Mouse (Mus musculus): ENCODE measurements around the gene R3hdm4. TPM values are rescaled to one million over a fixed set of nuclear protein-coding genes. Genes with fewer than 3 reads are reported as not detected.
"Not testable (repeated sequence)": the region's sequence is repeated elsewhere in the genome, so short reads cannot be mapped to it uniquely, and the experiment has no call there.

Gene R3hdm4
- polyA plus RNA-seq, 1 experiment, result 195 TPM

DNA sequence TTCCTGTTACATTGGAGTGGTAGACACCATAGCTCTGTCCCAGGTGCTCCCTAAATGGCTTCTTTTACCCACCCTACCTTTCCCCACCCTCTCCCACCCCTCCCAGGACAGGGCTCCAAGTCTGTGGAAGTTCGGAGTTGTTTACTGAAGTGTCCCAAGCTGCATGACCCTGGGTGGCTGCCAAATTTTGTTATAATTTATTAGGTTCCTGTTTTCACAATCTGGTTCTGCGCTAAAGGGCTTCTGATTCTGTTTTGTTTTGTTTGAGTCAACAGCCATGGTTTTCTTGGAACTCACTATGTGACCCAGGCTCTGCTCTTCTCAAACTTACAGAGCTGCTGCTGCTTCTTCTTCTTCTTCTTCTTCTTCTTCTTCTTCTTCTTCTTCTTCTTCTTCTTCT lies 31.6 kb downstream of the R3hdm4 start:
- no peak for TF ChIP-seq POLR2A (IDR thresholded peaks at IDR 0.05; ENCODE audit: borderline replicate concordance, extremely low read depth, insufficient read depth, insufficient read length, poor library complexity, severe bottlenecking)
- no peak for TF ChIP-seq CTCF (IDR thresholded peaks at IDR 0.05; ENCODE audit: borderline replicate concordance, extremely low read depth, insufficient read depth, insufficient read length)
- no peak for DNase-seq (ENCODE audit: low read depth)

- DNase-seq (ENCODE audit: low read depth), result no peak
- no peak for TF ChIP-seq CTCF (IDR thresholded peaks at IDR 0.05; ENCODE audit: borderline replicate concordance, extremely low read depth, insufficient read depth, insufficient read length)
- no peak for TF ChIP-seq POLR2A (IDR thresholded peaks at IDR 0.05; ENCODE audit: borderline replicate concordance, extremely low read depth, insufficient read depth, insufficient read length, poor library complexity, severe bottlenecking)
These were observed 34.4 kb downstream of the R3hdm4 start for GRCm38 (mm10) chr10:79886611-79887010.

DNA sequence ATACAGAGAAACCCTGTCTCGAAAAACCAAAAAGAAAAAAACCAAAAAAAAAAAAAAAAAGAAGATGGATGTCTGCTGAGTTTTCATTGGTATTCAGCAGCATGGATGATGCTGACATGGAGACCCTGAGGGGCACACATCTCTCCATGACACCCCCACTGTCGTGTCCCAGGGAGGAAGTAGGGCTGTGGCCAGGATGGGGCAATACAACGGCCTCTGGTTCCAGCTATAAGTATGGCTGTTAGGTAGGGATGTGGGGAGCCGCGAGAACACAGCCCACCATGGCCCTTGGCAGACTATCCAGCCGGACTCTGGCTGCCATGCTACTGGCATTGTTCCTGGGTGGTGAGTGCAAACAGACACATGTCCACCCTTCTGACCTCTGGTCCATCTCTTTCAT lies 35.0 kb downstream of the R3hdm4 start, which contains the start of gene Elane:
TSS of gene Elane (plus strand) at position 194 of the 400 bp plus-strand sequence.
- TF ChIP-seq CTCF (IDR thresholded peaks at IDR 0.05; ENCODE audit: borderline replicate concordance, extremely low read depth, insufficient read depth, insufficient read length) (no peak), POLR2A (IDR thresholded peaks at IDR 0.05; ENCODE audit: borderline replicate concordance, extremely low read depth, insufficient read depth, insufficient read length, poor library complexity, severe bottlenecking) (no peak)
- DNase-seq (ENCODE audit: low read depth), result no peak

DNA sequence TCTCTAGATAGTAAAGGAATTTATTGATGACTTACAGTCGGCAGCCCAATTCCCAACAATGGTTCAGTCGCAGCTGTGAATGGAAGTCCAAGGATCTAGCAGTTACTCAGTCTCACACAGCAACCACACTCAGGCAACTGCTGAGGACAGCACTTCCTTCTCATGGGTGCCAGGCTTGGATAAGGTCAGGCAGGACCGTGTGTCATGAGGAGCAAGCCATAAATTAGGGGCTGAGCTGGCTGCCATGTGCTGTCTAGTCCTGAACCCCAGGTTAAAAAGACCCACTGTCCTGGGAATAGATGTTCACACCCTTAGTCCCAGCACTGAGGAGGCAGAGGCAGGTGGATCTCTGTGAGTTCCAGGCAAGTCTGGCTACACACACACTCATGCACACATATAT lies 36.1 kb downstream of the R3hdm4 start:
- DNase-seq (ENCODE audit: low read depth), result not testable (repeated sequence)

- TF ChIP-seq POLR2A (IDR thresholded peaks at IDR 0.05; ENCODE audit: borderline replicate concordance, extremely low read depth, insufficient read depth, insufficient read length, poor library complexity, severe bottlenecking) (no peak), CTCF (IDR thresholded peaks at IDR 0.05; ENCODE audit: borderline replicate concordance, extremely low read depth, insufficient read depth, insufficient read length) (no peak)
- no peak for DNase-seq (ENCODE audit: low read depth)
These were observed 36.6 kb downstream of the R3hdm4 start for GRCm38 (mm10) chr10:79884446-79884845.

GRCm38 (mm10) chr10:79883297-79884084 lies 37.5 kb downstream of the R3hdm4 start:
- DNase-seq (ENCODE audit: low read depth), result peak; percentile 83
- TF ChIP-seq POLR2A (IDR thresholded peaks at IDR 0.05; ENCODE audit: borderline replicate concordance, extremely low read depth, insufficient read depth, insufficient read length, poor library complexity, severe bottlenecking) (no peak), CTCF (IDR thresholded peaks at IDR 0.05; ENCODE audit: borderline replicate concordance, extremely low read depth, insufficient read depth, insufficient read length) (peak; percentile 92)

DNA sequence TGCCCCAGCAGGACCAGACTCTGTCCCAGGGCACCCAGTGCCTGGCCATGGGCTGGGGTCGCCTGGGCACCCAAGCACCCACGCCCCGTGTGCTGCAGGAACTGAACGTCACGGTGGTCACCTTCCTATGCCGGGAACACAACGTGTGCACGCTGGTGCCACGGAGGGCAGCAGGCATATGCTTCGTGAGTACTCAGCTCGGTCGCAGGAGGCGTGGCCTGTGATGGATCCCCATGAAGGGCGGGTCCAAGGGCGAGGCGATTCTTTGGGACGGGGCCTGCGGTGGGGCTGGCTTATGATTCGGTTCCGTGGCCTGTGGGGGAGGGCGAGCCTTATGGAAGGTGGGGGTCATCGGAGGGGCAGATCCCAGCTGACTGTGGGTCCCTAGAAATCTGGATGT lies 39.0 kb downstream of the R3hdm4 start:
- DNase-seq (ENCODE audit: low read depth), result no peak
- no peak for TF ChIP-seq CTCF (IDR thresholded peaks at IDR 0.05; ENCODE audit: borderline replicate concordance, extremely low read depth, insufficient read depth, insufficient read length)
- no peak for TF ChIP-seq POLR2A (IDR thresholded peaks at IDR 0.05; ENCODE audit: borderline replicate concordance, extremely low read depth, insufficient read depth, insufficient read length, poor library complexity, severe bottlenecking)

DNA sequence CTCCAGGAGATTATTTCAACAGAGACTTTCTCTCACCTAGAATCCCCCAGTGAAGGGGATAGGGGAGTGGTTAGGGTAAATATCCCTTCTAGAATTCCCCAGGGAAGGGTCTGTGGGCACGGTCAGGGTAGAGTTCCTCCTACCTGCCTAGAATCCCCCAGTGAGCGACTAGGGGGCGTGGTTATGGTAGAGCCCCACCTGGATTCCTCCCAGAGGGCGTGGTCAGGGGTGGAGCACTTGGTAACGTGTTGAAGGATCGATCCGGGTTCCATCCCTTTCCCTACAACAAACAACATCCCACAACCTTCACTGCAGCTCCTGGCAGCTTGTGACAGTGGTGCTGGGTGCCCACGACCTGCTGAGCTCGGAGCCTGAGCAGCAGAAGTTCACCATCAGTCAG lies 40.3 kb downstream of the R3hdm4 start:
- DNase-seq (ENCODE audit: low read depth), result no peak
- TF ChIP-seq POLR2A (IDR thresholded peaks at IDR 0.05; ENCODE audit: borderline replicate concordance, extremely low read depth, insufficient read depth, insufficient read length, poor library complexity, severe bottlenecking) (no peak), CTCF (IDR thresholded peaks at IDR 0.05; ENCODE audit: borderline replicate concordance, extremely low read depth, insufficient read depth, insufficient read length) (no peak)

GRCm38 (mm10) chr10:79879527-79879926 lies 41.5 kb downstream of the R3hdm4 start:
- TF ChIP-seq CTCF (IDR thresholded peaks at IDR 0.05; ENCODE audit: borderline replicate concordance, extremely low read depth, insufficient read depth, insufficient read length) (no peak), POLR2A (IDR thresholded peaks at IDR 0.05; ENCODE audit: borderline replicate concordance, extremely low read depth, insufficient read depth, insufficient read length, poor library complexity, severe bottlenecking) (no peak)
- no peak for DNase-seq (ENCODE audit: low read depth)

DNA sequence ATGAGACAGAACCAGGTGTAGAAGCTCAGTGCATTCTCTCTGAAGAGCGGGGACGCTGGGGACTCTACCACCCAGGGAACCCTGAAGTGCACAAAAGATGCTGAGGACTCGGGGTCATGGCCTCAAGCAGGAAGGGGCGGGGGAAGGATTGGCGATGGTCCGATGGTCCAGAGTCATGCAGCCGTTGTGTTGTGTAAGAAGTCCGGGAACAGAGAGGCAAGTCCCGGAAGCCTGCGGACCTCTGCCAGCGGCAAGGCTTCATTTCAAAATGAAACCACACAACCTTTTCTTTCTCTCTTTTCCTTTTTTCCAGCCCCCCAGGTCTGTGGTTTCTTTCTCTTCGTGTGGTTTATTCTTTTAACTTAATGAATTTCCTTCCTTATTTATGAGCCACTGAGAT lies 43.3 kb downstream of the R3hdm4 start:
- DNase-seq (ENCODE audit: low read depth), result no peak
- TF ChIP-seq CTCF (IDR thresholded peaks at IDR 0.05; ENCODE audit: borderline replicate concordance, extremely low read depth, insufficient read depth, insufficient read length), result no peak
- TF ChIP-seq POLR2A (IDR thresholded peaks at IDR 0.05; ENCODE audit: borderline replicate concordance, extremely low read depth, insufficient read depth, insufficient read length, poor library complexity, severe bottlenecking), result no peak

- DNase-seq (ENCODE audit: low read depth), result no peak
These were observed 43.8 kb downstream of the R3hdm4 start for GRCm38 (mm10) chr10:79877174-79877573.

GRCm38 (mm10) chr10:79874290-79874862 lies 46.6 kb downstream of the R3hdm4 start, which contains the start of the genes Prtn3 and Plppr3:
Gene Prtn3, plus strand, starts transcription at chr10:79874476.
Gene Plppr3, minus strand, starts transcription at chr10:79874634.
- TF ChIP-seq CTCF (IDR thresholded peaks at IDR 0.05; ENCODE audit: borderline replicate concordance, extremely low read depth, insufficient read depth, insufficient read length) (no peak), POLR2A (IDR thresholded peaks at IDR 0.05; ENCODE audit: borderline replicate concordance, extremely low read depth, insufficient read depth, insufficient read length, poor library complexity, severe bottlenecking) (peak; percentile 81)
- DNase-seq (ENCODE audit: low read depth), result peak; percentile 94

More at GRCm38 (mm10) chr10:79877174-79877573, 43.8 kb downstream of the R3hdm4 start:
- no peak for TF ChIP-seq POLR2A (IDR thresholded peaks at IDR 0.05; ENCODE audit: borderline replicate concordance, extremely low read depth, insufficient read depth, insufficient read length, poor library complexity, severe bottlenecking)
- no peak for TF ChIP-seq CTCF (IDR thresholded peaks at IDR 0.05; ENCODE audit: borderline replicate concordance, extremely low read depth, insufficient read depth, insufficient read length)
